Mouse (Mus musculus): ENCODE results near the gene Chl1.

The Chl1 gene

DNA sequence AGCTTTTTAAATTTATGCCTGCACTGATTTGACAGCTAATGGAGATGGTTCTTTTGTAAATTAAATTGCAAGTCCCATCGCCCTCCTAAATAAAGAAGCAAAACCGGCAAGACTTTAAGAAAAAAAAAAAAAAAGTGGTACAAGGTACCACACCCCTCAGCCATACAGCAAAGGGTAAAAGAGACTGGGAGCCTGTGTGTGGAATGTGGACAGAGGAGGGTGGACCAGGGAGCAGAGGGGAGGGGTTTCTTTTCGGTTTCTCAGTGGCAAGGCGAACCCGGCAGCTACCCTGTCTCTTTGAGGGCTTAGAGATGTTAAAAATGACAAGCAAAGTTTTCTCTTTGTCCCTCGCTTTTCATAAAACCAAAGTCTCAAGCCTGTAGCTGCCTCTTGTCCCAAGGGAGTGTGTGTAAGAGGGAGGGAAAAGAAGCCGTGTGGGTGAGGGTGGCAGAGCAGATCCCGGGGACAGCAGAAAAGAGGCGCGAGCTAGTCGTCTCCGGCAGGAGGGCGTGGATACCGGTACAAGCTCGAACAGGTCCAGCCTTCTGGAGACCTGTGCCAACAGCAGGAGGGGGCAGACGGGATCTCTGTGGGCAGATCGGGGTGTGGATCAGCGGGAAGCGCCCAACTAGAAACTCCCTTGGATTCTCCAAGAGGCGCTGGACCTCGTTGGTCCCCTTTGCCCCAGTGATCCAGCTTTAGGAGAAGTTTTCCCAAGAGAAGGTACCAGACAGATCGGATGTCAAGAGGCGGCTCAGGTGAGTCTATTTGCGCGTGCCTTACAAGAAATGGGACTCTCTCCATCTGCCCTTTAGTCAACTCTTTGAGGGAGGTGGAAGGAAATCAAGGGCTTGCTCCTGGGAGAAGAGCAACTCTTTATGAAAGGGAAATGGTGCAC lies at the start of gene Chl1:
TSS of gene Chl1 (plus strand) at position 195 of the 898 bp plus-strand sequence.
- in situ Hi-C loops (cut with MboI, MseI): loop anchor here (10.0 kb wide), 1 partner anchor 206 kb away; no protein-coding TSS in a partner anchor

DNA sequence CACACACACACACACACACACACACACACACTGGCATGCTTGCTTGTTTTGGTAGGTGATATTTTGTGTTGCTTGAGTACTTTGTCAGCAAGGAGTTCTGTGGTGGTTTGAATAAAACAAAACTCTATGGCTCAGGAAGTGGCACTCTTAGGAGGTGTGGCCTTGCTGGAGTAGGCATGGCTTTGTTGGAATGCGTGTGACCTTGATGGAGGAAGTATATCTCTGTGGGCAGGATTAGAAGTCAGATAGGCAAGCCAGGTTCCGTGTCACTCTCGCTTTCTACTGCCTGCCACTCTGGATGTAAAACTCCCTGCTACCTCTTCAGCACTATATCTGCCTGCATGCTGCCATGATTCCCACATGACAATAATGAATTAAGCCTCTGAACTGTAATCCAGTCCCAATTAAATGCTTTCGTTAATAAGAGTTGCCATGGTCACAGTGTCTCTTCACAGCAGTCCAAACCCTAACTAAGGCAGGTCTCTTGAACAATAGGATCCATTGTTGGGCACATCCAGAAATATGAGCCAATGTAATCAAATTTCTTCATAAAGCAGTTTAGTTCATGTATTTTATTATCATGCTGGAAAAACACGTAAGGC lies 44.8 kb upstream of the Chl1 start:
- in situ Hi-C loops (cut with MboI, MseI): no loop called here

DNA sequence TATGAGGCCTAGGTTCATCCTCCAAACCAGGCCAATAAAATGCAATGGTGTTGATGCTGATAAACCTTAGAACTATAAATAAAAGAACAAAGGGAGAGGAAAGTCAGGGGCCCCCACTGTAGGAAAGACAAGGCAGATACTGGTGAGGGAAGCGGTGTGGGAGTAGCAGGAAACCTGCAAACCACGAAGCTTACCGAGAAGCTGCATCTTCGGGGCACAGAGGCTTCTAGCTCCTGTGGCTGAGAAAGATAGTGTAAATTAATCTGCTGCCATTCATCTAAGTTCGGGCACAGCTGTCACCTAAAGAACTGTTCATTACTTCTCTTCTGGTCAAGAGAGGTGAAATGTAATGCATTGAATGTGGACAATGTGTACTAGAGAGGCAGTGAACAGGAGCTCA lies 37.1 kb upstream of the Chl1 start:
- in situ Hi-C loops (cut with MboI, MseI): no loop called here

DNA sequence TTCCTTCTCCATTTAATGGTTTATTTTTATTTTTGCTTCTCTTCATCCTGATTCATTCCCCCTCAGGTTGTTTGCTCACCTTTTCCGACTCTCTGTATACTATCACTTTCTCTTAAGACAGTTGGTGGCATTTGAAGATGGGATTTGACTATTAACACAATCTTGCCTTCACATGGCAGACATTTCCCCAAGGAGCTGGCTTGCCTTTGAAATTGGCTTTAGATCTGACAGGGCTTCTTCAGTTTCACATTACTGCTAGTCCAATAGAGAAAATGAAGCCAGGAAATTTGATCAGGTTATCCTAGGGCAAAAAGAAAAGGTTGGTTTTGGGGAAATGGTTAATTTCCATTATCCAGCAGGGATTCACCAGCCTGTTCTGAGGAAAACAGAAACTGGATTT lies 23.2 kb upstream of the Chl1 start:
- in situ Hi-C loops (cut with MboI, MseI): no loop called here

DNA sequence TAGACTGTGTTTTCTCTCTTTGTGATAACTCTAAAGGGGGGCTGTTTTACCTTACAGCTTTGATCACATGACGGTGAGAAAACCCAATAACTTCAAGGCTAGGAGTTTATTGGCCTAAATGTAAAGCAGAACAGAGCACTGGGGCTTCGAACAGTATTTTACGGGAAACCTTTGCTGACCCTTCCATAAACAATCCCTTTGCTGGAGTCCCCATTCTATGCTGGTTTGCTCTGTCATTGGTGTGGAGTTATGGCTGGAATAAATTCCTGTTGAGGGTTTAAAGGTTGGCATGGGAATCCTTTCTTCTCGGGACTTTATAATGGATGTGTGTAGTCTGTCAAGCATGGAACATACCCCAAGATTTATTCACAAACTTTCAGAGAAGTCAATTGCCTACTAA lies 12.0 kb upstream of the Chl1 start:
- in situ Hi-C loops (cut with MboI, MseI): no loop called here

DNA sequence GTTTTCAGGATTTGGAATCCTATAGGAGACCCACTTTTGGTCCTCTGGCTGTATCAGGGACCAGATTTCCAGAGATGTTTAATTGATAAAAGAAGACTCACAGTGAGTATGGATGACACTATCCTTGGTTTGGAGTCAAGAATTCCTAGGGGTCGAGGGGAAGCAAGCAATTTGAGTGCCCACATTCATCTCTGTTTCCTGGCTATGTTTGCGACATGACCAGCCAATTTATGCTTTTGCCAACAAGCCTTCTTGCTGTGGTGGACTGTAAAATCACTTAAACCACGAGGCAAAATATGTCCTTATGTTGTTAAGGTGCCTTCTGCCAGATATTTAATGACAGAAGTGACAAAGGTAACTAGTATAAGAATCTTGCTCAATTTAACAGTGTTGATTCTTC lies 6.3 kb upstream of the Chl1 start:
- in situ Hi-C loops (cut with MboI, MseI): no loop called here

DNA sequence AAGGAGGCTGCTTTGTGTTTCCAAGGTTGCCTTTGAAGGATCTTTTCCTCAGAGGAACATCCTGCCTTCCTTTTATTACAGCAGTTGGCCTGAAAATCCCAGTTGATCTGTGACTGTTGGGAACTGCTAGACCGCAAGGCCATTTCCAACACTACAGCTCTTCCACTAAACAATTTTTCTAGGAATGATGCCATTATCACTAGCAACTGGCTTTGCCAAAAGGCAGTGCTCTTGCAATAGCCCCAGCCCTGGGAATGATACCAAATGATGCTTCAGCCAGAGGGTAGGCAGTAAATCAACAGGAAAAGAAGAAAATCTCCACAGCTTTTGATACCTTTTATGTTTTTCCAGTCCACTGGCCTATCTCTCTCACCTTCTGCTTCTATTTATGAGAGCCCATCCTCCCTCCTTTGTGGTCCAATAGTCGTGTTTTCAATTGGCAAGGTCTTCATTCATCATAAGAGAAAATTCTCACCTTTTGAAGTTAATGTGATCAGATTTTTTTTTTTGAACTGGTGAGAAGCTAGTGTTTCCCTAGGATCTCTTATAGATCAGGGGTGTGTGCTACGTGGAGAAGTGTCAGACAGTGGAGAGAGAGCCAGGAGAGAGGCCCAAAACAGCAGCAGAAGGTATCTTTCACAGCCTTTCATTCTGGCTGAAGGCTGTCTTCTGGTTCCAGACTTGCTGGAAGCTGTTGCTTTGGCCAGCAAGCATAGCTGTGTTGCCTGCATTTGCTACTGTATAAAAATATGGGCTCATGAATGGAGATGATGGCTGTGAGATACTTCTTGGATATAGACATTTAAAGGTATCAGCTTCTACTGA lies 2.4 kb upstream of the Chl1 start:
- in situ Hi-C loops (cut with MboI, MseI): no loop called here

DNA sequence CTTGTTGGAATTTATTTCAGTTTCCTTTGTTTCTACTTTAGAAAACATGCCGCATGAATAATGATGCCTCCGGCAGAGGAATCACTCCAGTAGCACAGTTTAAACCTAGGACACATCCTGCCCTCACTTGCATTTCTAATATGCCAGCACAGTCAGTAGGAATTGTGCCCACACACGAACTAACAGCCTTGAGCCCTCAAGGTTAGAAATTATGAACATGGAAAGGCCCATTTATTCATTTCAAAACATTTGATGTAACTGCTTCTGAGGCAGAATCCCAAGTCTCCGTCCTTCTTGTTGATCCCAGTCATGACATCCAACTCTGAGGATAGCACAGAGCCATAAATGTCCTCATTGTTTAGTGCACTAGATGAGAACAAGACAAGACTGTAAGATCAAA lies 790 bp upstream of the Chl1 start:
- in situ Hi-C loops (cut with MboI, MseI): no loop called here

DNA sequence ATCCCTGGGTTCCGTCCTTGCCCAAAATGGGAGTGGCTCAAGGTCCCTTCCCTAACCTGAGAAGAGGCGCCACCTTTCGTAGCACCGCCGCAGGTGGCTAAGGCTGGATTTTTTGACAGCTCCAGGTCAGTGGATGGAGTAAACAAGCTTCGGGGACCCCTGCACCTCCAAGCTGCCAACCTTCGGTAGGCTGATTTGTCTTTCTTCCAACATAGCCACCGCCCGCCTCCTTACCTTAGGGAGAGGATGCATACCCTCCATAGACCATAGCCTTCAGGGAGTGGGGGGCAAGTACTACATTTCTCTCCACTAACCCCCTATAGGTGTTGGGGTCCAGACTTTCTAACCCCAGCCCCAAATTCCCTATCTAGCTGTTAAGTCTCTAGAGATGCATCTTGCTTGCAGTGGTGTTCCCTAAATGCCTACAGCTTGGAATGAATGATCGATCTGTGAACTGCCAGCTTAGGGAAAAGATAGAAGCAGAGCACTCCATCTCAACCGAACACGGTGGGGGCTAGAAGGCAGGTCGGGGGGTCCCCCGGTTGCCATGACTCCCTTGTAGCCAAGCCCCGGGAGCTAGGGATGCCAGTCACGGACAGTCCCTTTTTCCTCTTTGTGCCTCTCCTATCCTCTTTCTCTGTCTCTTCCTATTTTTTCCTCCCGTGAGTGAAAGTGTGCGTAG lies 1.0 kb downstream of the Chl1 start:
- in situ Hi-C loops (cut with MboI, MseI): loop anchor here (10.0 kb wide), 1 partner anchor 207 kb away; no protein-coding TSS in a partner anchor

DNA sequence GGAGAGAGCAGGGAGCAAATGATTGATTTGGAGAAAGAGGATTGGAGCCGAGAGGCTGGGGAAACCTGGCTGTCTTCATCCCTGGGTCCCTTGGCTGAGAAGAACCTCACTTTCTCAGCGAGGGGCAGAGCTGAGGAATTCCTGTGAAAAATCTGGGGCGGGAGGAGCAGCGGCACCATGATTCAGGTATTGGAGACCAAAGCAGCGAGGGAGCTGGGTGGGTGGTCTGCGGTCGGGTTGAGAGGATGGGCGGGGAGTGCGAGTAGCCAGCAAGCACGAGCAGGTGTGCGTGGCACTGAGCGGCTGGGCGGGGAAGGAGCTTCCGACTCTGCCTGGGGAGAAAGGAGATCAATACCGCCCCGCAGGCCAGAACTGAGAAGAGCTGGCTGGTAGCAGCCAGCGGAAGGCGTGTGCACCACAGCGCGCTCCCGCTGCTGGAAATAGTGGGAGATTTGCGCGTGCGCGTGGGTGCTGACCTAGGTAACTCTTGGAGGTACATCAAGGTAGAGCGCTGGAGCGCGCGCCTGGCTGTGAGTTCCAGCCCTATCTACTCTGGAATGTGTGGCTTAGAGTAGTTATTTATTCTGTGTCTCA lies 1.7 kb downstream of the Chl1 start:
- in situ Hi-C loops (cut with MboI, MseI): loop anchor here (10.0 kb wide), 1 partner anchor 207 kb away; no protein-coding TSS in a partner anchor

DNA sequence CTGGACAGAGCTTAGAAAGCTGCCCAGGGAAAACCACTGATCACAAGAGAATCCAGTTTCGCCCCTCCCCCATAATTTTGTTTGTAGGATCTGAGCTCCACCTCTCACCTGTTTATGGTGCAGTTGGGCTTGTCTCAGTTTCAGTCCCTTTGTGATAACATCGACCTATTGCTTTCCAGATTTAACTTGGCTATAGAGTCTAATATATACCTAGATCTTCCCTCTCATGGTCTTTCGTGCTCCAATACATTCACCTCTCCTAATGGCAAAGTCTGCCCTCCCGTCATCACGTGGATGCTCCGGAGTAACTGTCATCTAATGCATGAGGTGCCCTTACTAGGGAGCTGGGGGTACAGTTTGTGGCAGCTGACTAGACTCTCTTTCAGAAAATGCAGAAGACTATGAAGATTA lies 2.5 kb downstream of the Chl1 start:
- in situ Hi-C loops (cut with MboI, MseI): loop anchor here (10.0 kb wide), 1 partner anchor 208 kb away; no protein-coding TSS in a partner anchor

DNA sequence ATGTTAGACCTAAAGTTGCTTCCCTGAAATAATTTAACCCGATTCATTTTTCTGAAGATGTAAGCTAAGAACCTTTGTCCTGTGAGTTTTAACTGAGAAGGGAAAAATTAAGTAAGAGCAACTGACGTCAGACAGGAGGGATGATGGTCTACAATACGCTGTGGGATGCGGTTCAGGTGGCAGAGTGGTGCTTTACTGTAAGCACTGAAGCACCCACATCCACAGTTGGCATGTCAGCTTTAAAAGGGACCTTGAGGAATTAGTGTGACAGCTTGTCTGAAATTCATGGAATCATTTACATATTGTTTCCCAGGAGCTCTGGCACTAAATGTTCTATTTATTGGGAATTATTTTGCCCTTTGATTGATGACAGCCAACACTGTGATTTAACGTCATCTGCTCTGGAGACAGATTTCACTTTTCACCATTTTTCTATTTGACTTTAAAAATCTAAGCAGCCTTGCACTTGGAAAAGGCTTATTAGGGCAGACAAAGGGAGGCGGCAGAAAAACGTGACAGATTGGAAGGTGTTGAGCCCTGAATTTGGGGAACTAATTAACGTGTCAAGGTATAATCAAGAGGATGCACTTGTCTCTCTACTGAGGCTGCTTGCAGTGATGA lies 3.3 kb downstream of the Chl1 start:
- in situ Hi-C loops (cut with MboI, MseI): loop anchor here (10.0 kb wide), 1 partner anchor 209 kb away; no protein-coding TSS in a partner anchor

DNA sequence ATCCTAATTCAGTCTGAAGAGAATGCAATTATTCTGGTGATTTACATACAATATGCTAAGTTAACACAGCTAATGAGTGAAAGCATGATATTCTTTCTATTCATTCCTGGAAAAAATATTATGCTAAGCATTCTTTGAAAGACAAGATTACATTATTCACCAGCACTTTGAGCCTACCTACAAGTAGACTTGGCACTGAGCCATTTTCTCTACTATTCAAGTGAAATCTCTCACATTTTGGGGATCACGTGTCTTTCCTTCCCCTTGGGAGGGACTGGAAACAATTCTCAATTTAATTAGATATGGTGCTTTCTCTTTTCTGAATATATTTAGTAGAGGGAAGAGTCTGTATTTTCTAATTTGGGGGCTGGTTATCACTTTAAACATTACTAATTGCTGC lies 4.0 kb downstream of the Chl1 start:
- in situ Hi-C loops (cut with MboI, MseI): loop anchor here (10.0 kb wide), 1 partner anchor 210 kb away; no protein-coding TSS in a partner anchor

DNA sequence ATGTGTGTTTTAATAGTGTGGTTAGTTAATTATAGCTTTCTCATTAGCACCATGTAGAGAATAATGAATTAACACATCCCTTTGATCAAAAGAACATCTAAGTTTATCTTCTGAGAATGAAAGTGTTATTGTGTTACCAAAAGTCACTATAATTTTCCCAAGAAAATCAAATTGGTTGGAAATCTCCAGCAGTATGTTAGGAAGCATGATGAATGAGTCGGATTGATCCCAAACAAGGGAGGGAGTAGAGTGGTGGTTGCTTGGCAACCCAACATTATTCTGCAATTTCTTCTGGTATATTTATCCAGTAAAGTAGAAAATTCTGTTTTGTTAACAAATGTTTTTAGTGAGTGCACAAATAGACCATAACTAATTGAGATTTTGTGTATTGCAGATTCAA lies 4.4 kb downstream of the Chl1 start:
- in situ Hi-C loops (cut with MboI, MseI): loop anchor here (10.0 kb wide), 1 partner anchor 210 kb away; no protein-coding TSS in a partner anchor

DNA sequence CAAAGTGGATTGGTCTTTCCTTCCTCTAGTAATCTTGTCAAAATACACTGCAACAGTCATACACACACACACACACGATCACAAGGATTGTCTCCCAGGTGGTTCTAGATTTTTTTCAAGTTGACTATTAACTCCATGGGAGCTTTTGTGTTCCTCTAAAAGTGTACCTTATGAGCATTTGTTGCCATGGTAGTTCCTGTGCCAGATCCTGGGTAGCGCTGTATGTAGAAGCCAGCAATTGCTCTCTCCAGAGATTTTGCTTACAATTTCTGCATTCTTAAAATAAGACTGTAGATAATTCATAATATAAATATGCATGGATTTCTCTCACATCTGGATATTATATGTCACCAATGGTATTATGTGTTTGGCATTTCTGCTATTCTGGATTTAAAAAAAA lies 9.2 kb downstream of the Chl1 start:
- in situ Hi-C loops (cut with MboI, MseI): loop anchor here (10.0 kb wide), 1 partner anchor 215 kb away; no protein-coding TSS in a partner anchor

DNA sequence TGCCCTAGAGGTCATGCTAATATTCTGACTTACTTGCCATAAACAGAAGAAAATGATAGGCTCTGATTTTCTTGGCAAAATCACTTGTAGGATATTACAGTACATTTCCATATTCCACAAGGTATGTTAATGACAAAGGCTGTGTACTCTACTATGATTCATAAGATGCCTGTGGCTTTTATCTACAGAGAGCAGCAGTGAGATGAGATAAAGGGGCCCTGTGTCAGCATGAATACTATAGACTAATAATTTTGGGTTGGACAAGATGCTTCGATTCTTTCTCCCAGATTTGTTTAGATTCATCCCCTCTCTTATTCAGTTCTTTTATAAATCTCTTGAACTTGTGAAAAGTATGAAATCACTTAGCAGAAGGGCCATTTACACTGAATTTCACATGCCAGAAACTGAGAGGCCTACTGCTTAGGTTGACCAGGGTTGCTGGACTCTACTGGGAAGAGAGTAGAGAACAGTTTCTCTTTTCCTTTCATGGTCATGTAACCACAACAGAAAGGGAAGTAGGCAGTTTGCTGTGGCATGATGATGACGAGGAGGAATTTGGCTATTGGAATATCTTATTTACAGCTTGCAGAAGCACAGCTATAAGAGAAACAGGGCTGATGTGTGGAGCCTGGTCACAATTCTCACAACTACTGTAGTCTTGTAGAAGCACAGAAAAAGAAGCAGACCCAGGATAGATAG lies 15.1 kb downstream of the Chl1 start:
- in situ Hi-C loops (cut with MboI, MseI): no loop called here

DNA sequence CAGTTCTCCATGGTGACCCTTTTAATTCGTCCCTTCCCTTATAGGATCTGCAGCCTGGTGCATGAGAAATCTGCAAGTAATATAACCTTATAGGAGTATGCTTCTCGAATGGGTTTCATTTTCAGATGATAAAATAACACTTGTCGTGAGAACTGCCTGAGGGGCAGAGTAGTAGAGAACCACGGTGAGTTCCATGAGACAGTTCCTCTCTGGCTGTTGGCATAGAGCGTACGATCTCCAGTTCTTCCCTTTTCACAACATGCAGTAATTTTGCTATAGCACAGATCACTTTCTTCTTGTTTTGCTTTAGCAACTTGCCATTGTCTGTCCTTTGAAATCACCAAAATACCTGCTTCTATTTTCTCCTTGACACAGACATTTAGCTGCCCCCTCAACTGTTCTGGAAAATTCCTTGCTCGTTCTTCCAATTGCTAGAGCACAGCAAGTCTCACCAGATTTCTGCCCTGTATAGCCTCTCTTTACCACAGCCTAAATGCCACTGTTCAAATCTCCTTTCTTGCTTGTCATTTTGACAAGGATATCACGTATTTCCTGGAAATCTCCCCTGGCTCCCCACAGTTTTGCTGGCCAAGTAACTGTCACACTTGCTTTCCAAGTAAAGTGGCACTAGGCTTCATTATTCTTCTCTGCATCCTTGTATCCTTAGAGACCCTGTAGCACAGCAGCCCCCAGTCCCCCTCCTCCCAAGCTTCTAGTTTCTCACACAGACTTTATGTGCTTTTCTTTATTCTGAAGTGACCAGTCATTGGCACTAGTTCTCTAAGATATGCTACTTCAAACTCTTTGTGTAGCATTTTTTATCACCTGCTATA lies 16.8 kb downstream of the Chl1 start:
- in situ Hi-C loops (cut with MboI, MseI): no loop called here

DNA sequence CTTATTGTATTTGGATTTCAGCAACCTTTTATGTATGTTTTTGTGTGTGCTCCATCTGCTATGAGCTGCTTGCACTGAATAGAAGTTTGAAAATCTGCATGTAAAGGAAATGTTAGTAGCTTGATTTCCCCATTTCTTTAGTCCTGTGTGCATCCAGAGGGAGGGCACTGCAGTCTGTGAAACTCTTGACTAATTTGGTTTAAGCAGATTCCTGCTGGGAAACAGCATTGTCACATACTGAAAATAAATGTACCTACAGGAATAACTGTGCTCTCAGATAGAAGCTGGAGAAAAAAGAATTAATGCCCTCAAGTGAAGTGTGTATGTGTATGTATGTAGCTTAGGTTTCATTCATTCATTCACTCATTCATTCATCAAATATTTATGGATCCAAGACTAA lies 22.7 kb downstream of the Chl1 start:
- in situ Hi-C loops (cut with MboI, MseI): no loop called here

DNA sequence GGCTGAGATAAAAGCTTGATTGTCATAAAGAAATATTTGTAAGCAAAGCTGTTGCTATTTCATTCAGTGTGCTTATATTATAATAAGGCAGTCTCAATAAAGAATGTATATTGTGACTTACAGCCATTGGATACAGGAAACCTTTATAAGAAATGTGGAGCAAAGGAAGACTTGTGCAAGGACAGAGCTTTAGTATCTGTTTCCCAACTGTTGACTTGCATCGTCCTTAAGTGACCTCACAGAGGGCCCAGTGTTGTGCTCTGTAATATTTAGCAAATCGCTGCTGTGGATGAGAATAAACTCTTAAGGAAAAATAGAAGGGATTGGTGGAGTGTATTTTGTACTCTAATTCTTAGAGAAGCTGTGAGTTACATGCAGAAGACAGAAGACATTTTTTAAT lies 23.6 kb downstream of the Chl1 start:
- in situ Hi-C loops (cut with MboI, MseI): no loop called here

Data from regulatory T cell (primary cell).